Mouse (Mus musculus): ENCODE measurements at regions not wholly inside any gene's neighbourhood (a gene's known extent, or its start where the extent isn't known, plus 50 kb on each side); places are given as distances from the start of the nearest gene placed in this dataset.

- Histone ChIP-seq H3K36me3 (replicated peaks; ENCODE audit: control insufficient read depth, insufficient read depth, low read length) (no peaks in the 10 kb centered on the region), H3K27ac (ENCODE audit: low read depth) (no peak overlapping the region), H3K9me3 (replicated peaks; ENCODE audit: control insufficient read depth, low read length) (no peaks in the 10 kb centered on the region), H3K4me1 (ENCODE audit: control insufficient read depth, insufficient read depth) (no peaks in the 10 kb centered on the region), H3K4me2 (ENCODE audit: low read depth, low read length) (no peak overlapping the region), H3K27me3 (ENCODE audit: control insufficient read depth, insufficient read depth, low read length) (no peaks in the 10 kb centered on the region), H3K4me3 (ENCODE audit: low read depth, low read length) (no peak overlapping the region), H3K9ac (replicated peaks; ENCODE audit: low read depth, low read length) (no peak overlapping the region)
- no peak for ATAC-seq (ENCODE audit: insufficient read depth, low read depth)
- DNase-seq (ENCODE audit: low spot score), result no peak
- WGBS, result 78% methylated on average over 3 of the region's 3 CpGs
- TF ChIP-seq EP300 (IDR thresholded peaks at IDR 0.05; ENCODE audit: low read depth) (no peak), CTCF (IDR thresholded peaks at IDR 0.05; ENCODE audit: low read depth) (no peak)
Observed at GRCm38 (mm10) chr3:137211667-137212066, 129.2 kb upstream of the Emcn start.

DNA sequence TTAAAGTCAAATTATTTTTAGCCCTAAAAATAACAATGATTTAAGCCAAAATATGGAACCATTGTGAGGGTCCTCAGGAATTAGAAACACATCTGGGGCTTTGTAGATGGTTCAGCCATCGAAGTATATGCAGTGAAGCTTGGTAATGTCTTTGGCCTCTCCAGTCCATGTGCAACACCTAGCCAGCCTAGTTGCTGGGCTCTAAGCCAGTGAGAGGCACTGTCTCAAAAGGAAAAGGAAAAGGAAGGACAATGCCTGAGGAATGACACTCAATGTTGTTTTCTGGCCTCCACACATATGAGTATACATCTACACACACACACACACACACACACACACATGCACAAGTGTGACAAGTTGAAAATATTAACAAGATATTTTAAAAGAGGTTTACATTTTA, 124.8 kb upstream of the Emcn start:
- Histone ChIP-seq H3K9me3 (replicated peaks; ENCODE audit: control insufficient read depth, low read length) (no peaks in the 10 kb centered on the region), H3K4me2 (ENCODE audit: low read depth, low read length) (no peak overlapping the region), H3K27me3 (ENCODE audit: control insufficient read depth, insufficient read depth, low read length) (no peaks in the 10 kb centered on the region), H3K4me1 (ENCODE audit: control insufficient read depth, insufficient read depth) (no peaks in the 10 kb centered on the region), H3K9ac (replicated peaks; ENCODE audit: low read depth, low read length) (no peak overlapping the region), H3K27ac (ENCODE audit: low read depth) (no peak overlapping the region), H3K4me3 (ENCODE audit: low read depth, low read length) (no peak overlapping the region), H3K36me3 (replicated peaks; ENCODE audit: control insufficient read depth, insufficient read depth, low read length) (no peaks in the 10 kb centered on the region)
- TF ChIP-seq CTCF (IDR thresholded peaks at IDR 0.05; ENCODE audit: low read depth) (no peak), EP300 (IDR thresholded peaks at IDR 0.05; ENCODE audit: low read depth) (no peak)
- 59% methylated on average over 1 of the region's 1 CpGs for WGBS
- ATAC-seq (ENCODE audit: insufficient read depth, low read depth) (no peak), DNase-seq (ENCODE audit: low spot score) (no peak)

DNA sequence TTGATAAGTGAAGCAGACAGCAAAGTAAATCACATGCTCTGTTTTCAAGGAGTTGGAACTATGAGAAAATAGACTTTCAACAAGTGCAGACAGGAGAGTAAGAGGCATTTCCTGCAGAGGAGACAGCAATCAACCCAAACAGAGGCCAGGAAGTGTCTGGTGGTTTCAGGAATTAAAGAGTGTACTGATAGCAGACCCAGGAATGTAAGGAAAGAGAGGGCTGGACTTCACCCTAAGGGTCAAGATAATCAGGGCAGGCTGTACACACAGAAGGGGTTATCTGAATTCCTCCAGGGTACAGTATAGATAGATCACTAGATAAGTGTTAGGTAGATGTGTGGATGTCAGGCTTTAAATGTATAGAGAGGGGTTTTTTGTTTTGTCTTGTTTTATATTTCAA, 123.6 kb upstream of the Emcn start:
- H3K27ac ChIP-seq (ENCODE audit: low read depth), result no peak overlapping the region
- ATAC-seq (ENCODE audit: insufficient read depth, low read depth) (no peak), DNase-seq (ENCODE audit: low spot score) (no peak)
- H3K4me1 ChIP-seq (ENCODE audit: control insufficient read depth, insufficient read depth), result no peaks in the 10 kb centered on the region
- H3K9ac ChIP-seq (replicated peaks; ENCODE audit: low read depth, low read length), result no peak overlapping the region
- no peak for TF ChIP-seq CTCF (IDR thresholded peaks at IDR 0.05; ENCODE audit: low read depth)
- TF ChIP-seq EP300 (IDR thresholded peaks at IDR 0.05; ENCODE audit: low read depth), result no peak
- H3K27me3 ChIP-seq (ENCODE audit: control insufficient read depth, insufficient read depth, low read length), result no peaks in the 10 kb centered on the region
- H3K9me3 ChIP-seq (replicated peaks; ENCODE audit: control insufficient read depth, low read length), result no peaks in the 10 kb centered on the region
- H3K4me3 ChIP-seq (ENCODE audit: low read depth, low read length), result no peak overlapping the region
- H3K36me3 ChIP-seq (replicated peaks; ENCODE audit: control insufficient read depth, insufficient read depth, low read length), result no peaks in the 10 kb centered on the region
- no peak overlapping the region for H3K4me2 ChIP-seq (ENCODE audit: low read depth, low read length)

GRCm38 (mm10) chr3:137217926-137218325, 122.9 kb upstream of the Emcn start:
- Histone ChIP-seq H3K9me3 (replicated peaks; ENCODE audit: control insufficient read depth, low read length) (no peaks in the 10 kb centered on the region), H3K4me1 (ENCODE audit: control insufficient read depth, insufficient read depth) (no peaks in the 10 kb centered on the region), H3K9ac (replicated peaks; ENCODE audit: low read depth, low read length) (no peak overlapping the region), H3K27me3 (ENCODE audit: control insufficient read depth, insufficient read depth, low read length) (no peaks in the 10 kb centered on the region), H3K27ac (ENCODE audit: low read depth) (no peak overlapping the region), H3K4me2 (ENCODE audit: low read depth, low read length) (no peak overlapping the region), H3K36me3 (replicated peaks; ENCODE audit: control insufficient read depth, insufficient read depth, low read length) (no peaks in the 10 kb centered on the region), H3K4me3 (ENCODE audit: low read depth, low read length) (no peak overlapping the region)
- TF ChIP-seq CTCF (IDR thresholded peaks at IDR 0.05; ENCODE audit: low read depth) (no peak), EP300 (IDR thresholded peaks at IDR 0.05; ENCODE audit: low read depth) (no peak)
- no peak for DNase-seq (ENCODE audit: low spot score)
- 88% methylated on average over 5 of the region's 5 CpGs for whole genome bisulfite sequencing
- no peak for ATAC-seq (ENCODE audit: insufficient read depth, low read depth)

- no peak for ATAC-seq (ENCODE audit: insufficient read depth, low read depth)
- TF ChIP-seq CTCF (IDR thresholded peaks at IDR 0.05; ENCODE audit: low read depth), result no peak
- no peak for TF ChIP-seq EP300 (IDR thresholded peaks at IDR 0.05; ENCODE audit: low read depth)
- 75% methylated on average over 1 of the region's 1 CpGs for WGBS
- Histone ChIP-seq H3K27me3 (ENCODE audit: control insufficient read depth, insufficient read depth, low read length) (no peaks in the 10 kb centered on the region), H3K4me1 (ENCODE audit: control insufficient read depth, insufficient read depth) (no peaks in the 10 kb centered on the region), H3K9ac (replicated peaks; ENCODE audit: low read depth, low read length) (no peak overlapping the region), H3K27ac (ENCODE audit: low read depth) (no peak overlapping the region), H3K36me3 (replicated peaks; ENCODE audit: control insufficient read depth, insufficient read depth, low read length) (no peaks in the 10 kb centered on the region), H3K4me2 (ENCODE audit: low read depth, low read length) (no peak overlapping the region), H3K9me3 (replicated peaks; ENCODE audit: control insufficient read depth, low read length) (no peaks in the 10 kb centered on the region), H3K4me3 (ENCODE audit: low read depth, low read length) (no peak overlapping the region)
- DNase-seq (ENCODE audit: low spot score), result no peak
Observed at GRCm38 (mm10) chr3:137226151-137226550, 114.7 kb upstream of the Emcn start.

DNA sequence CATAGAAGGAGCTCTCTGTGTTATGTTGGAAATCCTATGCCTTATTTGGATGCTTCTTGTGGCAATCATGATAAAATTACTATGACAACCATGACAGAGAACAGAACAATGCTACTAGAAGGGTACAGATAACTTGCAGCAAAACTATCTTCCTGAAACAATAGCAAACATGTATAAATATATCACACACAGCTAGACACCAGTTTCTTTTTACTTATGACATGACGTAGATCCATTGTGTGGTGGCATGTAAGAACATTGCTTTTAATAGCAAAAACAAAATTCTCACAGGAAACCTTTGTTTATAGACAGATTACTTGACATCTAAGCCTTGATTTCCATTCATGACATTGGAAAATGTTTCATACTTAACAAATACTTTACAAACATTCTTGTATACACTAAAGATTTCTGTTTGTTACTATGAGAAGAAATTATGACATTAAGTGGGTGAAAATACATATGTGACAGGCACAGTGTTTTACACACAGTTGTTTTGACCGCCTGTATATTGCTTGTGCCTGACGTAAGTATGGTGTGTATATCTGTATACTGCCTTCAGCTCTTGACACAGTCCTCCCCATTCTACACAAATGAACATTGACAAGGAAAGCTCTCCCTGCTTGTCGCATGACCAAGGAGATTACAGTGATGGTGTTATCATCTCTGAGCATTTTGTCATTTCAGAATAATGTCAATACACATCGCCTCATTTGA, 113.6 kb upstream of the Emcn start:
- TF ChIP-seq CTCF (IDR thresholded peaks at IDR 0.05; ENCODE audit: low read depth), result no peak
- H3K4me2 ChIP-seq (ENCODE audit: low read depth, low read length), result no peak overlapping the region
- H3K27me3 ChIP-seq (ENCODE audit: control insufficient read depth, insufficient read depth, low read length), result no peaks in the 10 kb centered on the region
- no peak overlapping the region for H3K27ac ChIP-seq (ENCODE audit: low read depth)
- no peaks in the 10 kb centered on the region for H3K4me1 ChIP-seq (ENCODE audit: control insufficient read depth, insufficient read depth)
- no peaks in the 10 kb centered on the region for H3K9me3 ChIP-seq (replicated peaks; ENCODE audit: control insufficient read depth, low read length)
- H3K9ac ChIP-seq (replicated peaks; ENCODE audit: low read depth, low read length), result no peak overlapping the region
- H3K36me3 ChIP-seq (replicated peaks; ENCODE audit: control insufficient read depth, insufficient read depth, low read length), result no peaks in the 10 kb centered on the region
- DNase-seq (ENCODE audit: low spot score), result no peak
- ATAC-seq (ENCODE audit: insufficient read depth, low read depth), result no peak
- 61% methylated on average over 5 of the region's 5 CpGs for WGBS
- no peak overlapping the region for H3K4me3 ChIP-seq (ENCODE audit: low read depth, low read length)
